Mouse (Mus musculus): ENCODE data around the gene St7l. TPM values are rescaled to one million over a fixed set of nuclear protein-coding genes. Genes with fewer than 3 reads are reported as not detected.
A peak's percentile ranks its signal among the peaks of the same experiment; 100 is the strongest.

The St7l gene
- polyA plus RNA-seq, 1 experiment from 2014 or later, result 20.8 TPM

GRCm38 (mm10) chr3:104961066-104962059 lies 97.6 kb downstream of the St7l start, which contains the start of gene Wnt2b:
Gene Wnt2b, minus strand, starts transcription at chr3:104961921.
- WGBS, result 3% methylated on average over 60 of the region's 87 CpGs
- Histone ChIP-seq H3K4me1 (replicated peaks; ENCODE audit: control insufficient read depth, insufficient read depth) (peaks cover 2% of the 10 kb centered on the region; the same call in 1 of the 2 replicates), H3K4me3 (ENCODE audit: low read depth, low read length) (peak within 1 kb of the TSS; percentile 51), H3K27ac (replicated peaks) (0 out of 2 replicates have a peak within 1 kb of the TSS, but pooled peaks have one; percentile 30), H3K27me3 (ENCODE audit: control insufficient read depth, insufficient read depth, low read length) (no peaks in the 10 kb centered on the region), H3K36me3 (ENCODE audit: control insufficient read depth, insufficient read depth, low read length) (no peaks in the 10 kb centered on the region), H3K9ac (ENCODE audit: low read length) (peak within 1 kb of the TSS; percentile 59), H3K9me3 (ENCODE audit: control insufficient read depth, low read length) (no peaks in the 10 kb centered on the region), H3K4me2 (replicated peaks; ENCODE audit: low read depth) (peak within 1 kb of the TSS; percentile 85)
- peak; percentile 75 for ATAC-seq (ENCODE audit: low FRiP score, low TSS enrichment)
- TF ChIP-seq EP300 (optimal IDR thresholded peaks at IDR 0.05) (no peak), CTCF (IDR thresholded peaks at IDR 0.05; ENCODE audit: low read depth) (no peak)
- peak; percentile 68 for DNase-seq (ENCODE audit: low spot score)

DNA sequence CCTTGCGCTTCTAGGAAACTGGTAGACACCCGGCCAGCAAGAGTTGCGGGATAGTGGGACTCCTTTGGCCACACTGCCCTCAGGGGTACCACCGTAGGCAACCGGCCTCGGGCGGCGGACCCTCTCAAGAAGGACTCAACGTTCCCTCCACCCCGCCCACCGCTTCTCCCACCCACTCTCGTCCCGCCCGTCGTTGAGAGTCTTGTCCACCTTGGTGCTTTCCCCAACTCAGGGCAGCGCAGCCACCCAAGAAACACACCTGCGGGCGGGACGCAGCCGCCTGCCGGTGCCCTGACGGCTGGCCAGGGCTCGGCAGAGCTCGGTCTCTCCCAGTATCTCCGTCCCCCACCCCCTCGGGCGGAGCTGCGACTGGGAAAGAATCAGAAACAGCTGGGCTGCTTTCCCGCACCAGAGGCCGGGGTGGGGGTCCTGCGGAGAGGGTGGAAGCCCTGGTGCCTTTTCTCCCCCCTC lies 98.4 kb downstream of the St7l start:
- Histone ChIP-seq H3K27me3 (ENCODE audit: control insufficient read depth, insufficient read depth, low read length) (no peaks in the 10 kb centered on the region), H3K4me3 (ENCODE audit: low read depth, low read length) (peak overlapping the region; percentile 51), H3K36me3 (ENCODE audit: control insufficient read depth, insufficient read depth, low read length) (no peaks in the 10 kb centered on the region), H3K9me3 (ENCODE audit: control insufficient read depth, low read length) (no peaks in the 10 kb centered on the region), H3K27ac (replicated peaks) (0 out of 2 replicates have a peak overlapping the region, but pooled peaks have one; percentile 18), H3K9ac (ENCODE audit: low read length) (peak overlapping the region; percentile 59), H3K4me1 (replicated peaks; ENCODE audit: control insufficient read depth, insufficient read depth) (peaks cover 2% of the 10 kb centered on the region; the same call in 1 of the 2 replicates), H3K4me2 (replicated peaks; ENCODE audit: low read depth) (peak overlapping the region; percentile 85)
- 0 out of 2 replicates have a peak, but pooled peaks have one; percentile 23 for TF ChIP-seq CTCF (IDR thresholded peaks at IDR 0.05; ENCODE audit: low read depth)
- TF ChIP-seq EP300 (optimal IDR thresholded peaks at IDR 0.05), result no peak
- ATAC-seq (ENCODE audit: low FRiP score, low TSS enrichment), result peak; percentile 45; the same call in 1 of the 2 replicates
- 2% methylated on average over 31 of the region's 31 CpGs for WGBS
- peak; percentile 68 for DNase-seq (ENCODE audit: low spot score)

DNA sequence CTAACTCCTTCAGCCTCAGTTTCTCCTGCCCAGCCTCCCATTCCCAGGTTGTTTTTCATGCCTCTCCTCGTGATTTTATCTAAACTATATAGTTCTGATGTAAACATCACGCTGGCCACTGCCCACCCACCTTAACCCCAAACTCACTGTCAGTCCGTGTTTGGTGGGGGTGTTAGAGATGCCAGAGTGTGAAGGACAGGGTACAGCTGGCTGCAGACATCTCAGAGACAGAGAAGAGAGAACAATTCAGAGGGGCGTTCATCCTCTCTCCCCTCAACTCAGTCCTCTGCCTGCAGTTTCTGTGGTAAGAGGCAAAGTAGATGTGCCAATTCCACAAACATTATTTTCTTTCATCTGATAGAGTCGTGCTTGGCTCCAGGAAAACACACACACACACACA lies 99.1 kb downstream of the St7l start:
- no peaks in the 10 kb centered on the region for H3K27me3 ChIP-seq (ENCODE audit: control insufficient read depth, insufficient read depth, low read length)
- H3K9ac ChIP-seq (ENCODE audit: low read length), result no peak overlapping the region
- no peak overlapping the region for H3K4me3 ChIP-seq (ENCODE audit: low read depth, low read length)
- no peak overlapping the region for H3K27ac ChIP-seq (replicated peaks)
- DNase-seq (ENCODE audit: low spot score), result no peak
- H3K4me2 ChIP-seq (replicated peaks; ENCODE audit: low read depth), result no peak overlapping the region
- TF ChIP-seq CTCF (IDR thresholded peaks at IDR 0.05; ENCODE audit: low read depth), result no peak
- TF ChIP-seq EP300 (optimal IDR thresholded peaks at IDR 0.05), result no peak
- H3K4me1 ChIP-seq (replicated peaks; ENCODE audit: control insufficient read depth, insufficient read depth), result peaks cover 2% of the 10 kb centered on the region; the same call in 1 of the 2 replicates
- 19% methylated on average over 5 of the region's 5 CpGs for WGBS
- H3K36me3 ChIP-seq (ENCODE audit: control insufficient read depth, insufficient read depth, low read length), result no peaks in the 10 kb centered on the region
- no peak for ATAC-seq (ENCODE audit: low FRiP score, low TSS enrichment)
- H3K9me3 ChIP-seq (ENCODE audit: control insufficient read depth, low read length), result no peaks in the 10 kb centered on the region

- H3K4me3 ChIP-seq (ENCODE audit: low read depth, low read length), result no peak overlapping the region
- ATAC-seq (ENCODE audit: low FRiP score, low TSS enrichment) (no peak), DNase-seq (ENCODE audit: low spot score) (peak; percentile 13)
- WGBS, result 33% methylated on average over 12 of the region's 13 CpGs
- H3K27me3 ChIP-seq (ENCODE audit: control insufficient read depth, insufficient read depth, low read length), result no peaks in the 10 kb centered on the region
- H3K9ac ChIP-seq (ENCODE audit: low read length), result no peak overlapping the region
- no peak overlapping the region for H3K4me2 ChIP-seq (replicated peaks; ENCODE audit: low read depth)
- TF ChIP-seq EP300 (optimal IDR thresholded peaks at IDR 0.05) (no peak), CTCF (IDR thresholded peaks at IDR 0.05; ENCODE audit: low read depth) (no peak)
- no peaks in the 10 kb centered on the region for H3K9me3 ChIP-seq (ENCODE audit: control insufficient read depth, low read length)
- no peak overlapping the region for H3K27ac ChIP-seq (replicated peaks)
- peaks cover 2% of the 10 kb centered on the region; the same call in 1 of the 2 replicates for H3K4me1 ChIP-seq (replicated peaks; ENCODE audit: control insufficient read depth, insufficient read depth)
- no peaks in the 10 kb centered on the region for H3K36me3 ChIP-seq (ENCODE audit: control insufficient read depth, insufficient read depth, low read length)
Observed at GRCm38 (mm10) chr3:104963331-104964276, 99.8 kb downstream of the St7l start.

GRCm38 (mm10) chr3:104965070-104965855 lies 101.5 kb downstream of the St7l start:
- DNase-seq (ENCODE audit: low spot score) (peak; percentile 9), ATAC-seq (ENCODE audit: low FRiP score, low TSS enrichment) (no peak)
- no peak overlapping the region for H3K9ac ChIP-seq (ENCODE audit: low read length)
- H3K9me3 ChIP-seq (ENCODE audit: control insufficient read depth, low read length), result no peaks in the 10 kb centered on the region
- no peaks in the 10 kb centered on the region for H3K27me3 ChIP-seq (ENCODE audit: control insufficient read depth, insufficient read depth, low read length)
- no peak overlapping the region for H3K4me3 ChIP-seq (ENCODE audit: low read depth, low read length)
- H3K4me2 ChIP-seq (replicated peaks; ENCODE audit: low read depth), result no peak overlapping the region
- H3K27ac ChIP-seq (replicated peaks), result no peak overlapping the region
- 71% methylated on average over 8 of the region's 8 CpGs for WGBS
- no peaks in the 10 kb centered on the region for H3K36me3 ChIP-seq (ENCODE audit: control insufficient read depth, insufficient read depth, low read length)
- peaks cover 2% of the 10 kb centered on the region; the same call in 1 of the 2 replicates for H3K4me1 ChIP-seq (replicated peaks; ENCODE audit: control insufficient read depth, insufficient read depth)
- no peak for TF ChIP-seq CTCF (IDR thresholded peaks at IDR 0.05; ENCODE audit: low read depth)
- TF ChIP-seq EP300 (optimal IDR thresholded peaks at IDR 0.05), result no peak

Measured in stomach, postnatal 0 days (tissue).